Mouse (Mus musculus) heart, embryonic 16.5 days (tissue): ENCODE measurements around the gene Kalrn. TPM values are rescaled to one million over a fixed set of nuclear protein-coding genes. Genes with fewer than 3 reads are reported as not detected.

Source experiments
- ATAC-seq: fragments of 200-750 bp; cut with Nextera tagmentation; replicated peaks from 2 replicates; pipeline ENCODE4 v1.8.0; 2017; ENCODE audit warnings: moderate number of reproducible peaks; ENCODE audit not compliant: insufficient read depth, low FRiP score; ENCODE audit errors: extremely low read depth
- H3K27ac ChIP-seq: fragments of 300-500 bp; sonication (generic); 2 replicates; pipeline ENCODE4 v1.5.1; 2014; ENCODE audit warnings: mild to moderate bottlenecking, low read length, control low read depth, moderate library complexity
- H3K27me3 ChIP-seq: fragments of 300-500 bp; sonication (generic); 2 replicates; pipeline ENCODE4 v1.6.1; 2014; ENCODE audit warnings: low read length, mixed read lengths; ENCODE audit not compliant: control insufficient read depth, insufficient read depth
- H3K36me3 ChIP-seq: fragments of 300-500 bp; sonication (generic); 2 replicates; pipeline ENCODE4 v1.6.1; 2014; ENCODE audit not compliant: control insufficient read depth, insufficient read depth
- H3K4me1 ChIP-seq: fragments of 300-500 bp; sonication (generic); 2 replicates; pipeline ENCODE4 v1.6.1; 2014; ENCODE audit warnings: low read length, mixed read lengths; ENCODE audit not compliant: control insufficient read depth, insufficient read depth
- H3K4me2 ChIP-seq: fragments of 300-500 bp; sonication (generic); 2 replicates; pipeline ENCODE4 v1.6.1; 2014; ENCODE audit warnings: low read depth, mild to moderate bottlenecking, control low read depth, low read length
- H3K4me3 ChIP-seq: fragments of 300-500 bp; sonication (generic); 2 replicates; pipeline ENCODE4 v1.5.1; 2014; ENCODE audit warnings: mild to moderate bottlenecking, control low read depth, low read length
- H3K9ac ChIP-seq: fragments of 300-500 bp; sonication (generic); 2 replicates; pipeline ENCODE4 v1.6.1; 2014; ENCODE audit warnings: low read length, control low read depth
- H3K9me3 ChIP-seq: fragments of 300-500 bp; sonication (generic); replicated peaks from 2 replicates; pipeline ENCODE4 v1.6.1; 2016; ENCODE audit warnings: low read length; ENCODE audit not compliant: control insufficient read depth
- WGBS: fragments of 180-500 bp; shearing (Covaris S2); extraction: QIAGEN DNeasy Blood & Tissue Kit; methylation state at CpG from one replicate; pipeline ENCODE4 v1.1.7; 2014; 5-methylcytosine and 5-hydroxymethylcytosine counted together
- polyA plus RNA-seq: library from polyadenylated mRNA; unstranded; fragments of >200 nt; fragmentation: Nextera tagmentation; extraction: Ambion mirVana; gene quantifications from 2 replicates; pipeline ENCODE4 v1.2.1, GENCODE M21; 2015

Gene Kalrn
- polyA plus RNA-seq, 1 experiment from 2014 or later, result 30.2 TPM

DNA sequence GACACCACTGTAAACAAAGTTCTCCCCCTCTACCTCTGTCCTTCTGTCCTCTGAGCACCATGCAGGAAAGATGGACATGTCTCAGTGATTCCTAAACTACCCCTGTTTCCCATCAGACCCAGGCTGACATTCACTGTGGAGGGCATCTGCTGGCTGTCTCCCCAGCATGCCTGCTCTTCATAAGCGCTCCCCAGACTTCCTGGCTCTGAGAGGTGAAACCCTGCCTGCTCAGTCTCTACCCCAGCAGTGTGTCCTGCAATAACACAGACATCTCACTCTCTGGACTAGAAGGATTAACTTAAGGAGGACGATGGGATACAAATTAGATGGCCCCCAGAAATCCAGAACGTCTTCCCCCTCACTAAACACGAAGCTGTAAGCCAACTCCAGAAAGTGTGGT, 493.8 kb downstream of the Kalrn start:
- peak overlapping the region; percentile 96 for H3K27ac ChIP-seq
- 35% methylated on average over 4 of the region's 4 CpGs for WGBS
- H3K27me3 ChIP-seq, result no peaks in the 10 kb centered on the region
- H3K4me2 ChIP-seq, result no peak overlapping the region
- H3K9ac ChIP-seq, result peak overlapping the region; percentile 61
- no peak for ATAC-seq
- H3K4me3 ChIP-seq, result no peak overlapping the region
- no peaks in the 10 kb centered on the region for H3K9me3 ChIP-seq
- no peaks in the 10 kb centered on the region for H3K36me3 ChIP-seq
- peaks cover 78% of the 10 kb centered on the region for H3K4me1 ChIP-seq

DNA sequence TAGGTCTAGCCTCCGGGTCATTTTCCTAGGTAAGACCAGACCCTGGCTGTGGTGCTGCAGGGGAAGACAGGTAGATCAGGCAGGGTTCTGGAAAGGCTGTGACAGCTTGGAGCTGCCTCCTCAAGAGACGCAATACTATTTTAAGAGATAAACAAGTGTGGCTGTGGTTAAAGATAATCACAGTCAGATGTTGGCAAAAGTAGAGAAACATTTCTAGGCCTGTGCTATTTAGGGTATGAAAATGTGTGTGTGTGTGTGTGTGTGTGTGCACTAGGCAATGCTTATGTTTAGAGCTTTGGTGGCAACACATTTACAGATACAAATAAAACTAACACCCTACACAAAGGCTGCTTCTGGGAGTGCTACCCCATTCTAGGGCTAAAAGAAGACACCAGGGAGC, 494.6 kb downstream of the Kalrn start:
- H3K9me3 ChIP-seq, result 0 out of 2 replicates have a peak, but pooled peaks cover 2% of the 10 kb centered on the region
- ATAC-seq, result no peak
- H3K4me3 ChIP-seq, result no peak overlapping the region
- peak overlapping the region; percentile 61 for H3K9ac ChIP-seq
- peak overlapping the region; percentile 96 for H3K27ac ChIP-seq
- H3K27me3 ChIP-seq, result no peaks in the 10 kb centered on the region
- peaks cover 71% of the 10 kb centered on the region for H3K4me1 ChIP-seq
- 46% methylated on average over 2 of the region's 2 CpGs for WGBS
- peak overlapping the region; percentile 18; the same call in 1 of the 2 replicates for H3K4me2 ChIP-seq
- 0 out of 2 replicates have a peak, but pooled peaks cover 2% of the 10 kb centered on the region for H3K36me3 ChIP-seq

DNA sequence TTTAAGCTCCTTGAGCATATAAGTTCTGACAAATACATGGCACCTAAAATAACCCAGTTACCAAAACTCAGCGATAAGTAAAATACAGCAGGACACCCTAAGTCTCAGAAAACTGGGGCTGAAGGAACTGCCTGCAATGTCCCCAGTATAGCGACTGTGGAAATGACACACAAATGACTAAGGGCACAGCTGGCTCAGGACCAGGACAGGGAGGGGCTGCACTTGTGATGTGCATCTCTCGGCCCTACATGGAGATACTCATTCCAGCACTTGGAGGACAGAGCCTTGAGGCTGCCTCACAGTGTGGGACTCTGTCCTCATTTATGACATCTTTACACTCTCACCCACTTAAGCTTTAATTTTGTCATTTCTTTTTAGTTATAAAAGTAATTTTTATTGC, 497.2 kb downstream of the Kalrn start:
- 49% methylated on average over 3 of the region's 3 CpGs for WGBS
- ATAC-seq, result no peak
- H3K4me1 ChIP-seq, result peaks cover 50% of the 10 kb centered on the region

DNA sequence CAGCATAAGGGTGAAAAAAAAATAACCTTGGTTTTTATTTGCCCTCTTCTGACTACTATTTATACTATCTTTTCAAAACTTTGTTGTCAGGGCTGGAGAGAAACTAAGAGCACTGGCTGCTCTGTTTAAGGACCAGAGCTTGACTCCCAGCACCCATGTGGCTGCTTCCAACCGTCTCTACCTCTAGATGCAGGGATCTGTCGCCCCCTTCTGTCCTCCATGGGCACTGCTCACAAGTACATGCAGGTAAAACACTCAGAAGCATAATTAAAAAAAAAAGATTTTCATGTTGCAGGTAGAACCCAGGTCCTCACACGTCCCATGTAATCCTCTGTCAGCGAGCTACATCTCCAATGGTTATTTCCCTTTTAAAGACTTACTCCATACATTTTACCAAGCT, 499.4 kb downstream of the Kalrn start:
- no peak for ATAC-seq
- 92% methylated on average over 4 of the region's 4 CpGs for WGBS
- 0 out of 2 replicates have a peak, but pooled peaks cover 2% of the 10 kb centered on the region for H3K36me3 ChIP-seq
- H3K4me3 ChIP-seq, result no peak overlapping the region
- peaks cover 29% of the 10 kb centered on the region for H3K4me1 ChIP-seq
- no peaks in the 10 kb centered on the region for H3K27me3 ChIP-seq
- 0 out of 2 replicates have a peak, but pooled peaks cover 2% of the 10 kb centered on the region for H3K9me3 ChIP-seq
- no peak overlapping the region for H3K9ac ChIP-seq
- no peak overlapping the region for H3K4me2 ChIP-seq
- no peak overlapping the region for H3K27ac ChIP-seq

More for the DNA sequence above, 497.2 kb downstream of the Kalrn start:
- no peak overlapping the region for H3K4me2 ChIP-seq
- no peaks in the 10 kb centered on the region for H3K27me3 ChIP-seq
- no peak overlapping the region for H3K27ac ChIP-seq
- 0 out of 2 replicates have a peak, but pooled peaks cover 2% of the 10 kb centered on the region for H3K36me3 ChIP-seq
- 0 out of 2 replicates have a peak, but pooled peaks cover 2% of the 10 kb centered on the region for H3K9me3 ChIP-seq
- H3K9ac ChIP-seq, result peak overlapping the region; percentile 21; the same call in 1 of the 2 replicates
- H3K4me3 ChIP-seq, result no peak overlapping the region

DNA sequence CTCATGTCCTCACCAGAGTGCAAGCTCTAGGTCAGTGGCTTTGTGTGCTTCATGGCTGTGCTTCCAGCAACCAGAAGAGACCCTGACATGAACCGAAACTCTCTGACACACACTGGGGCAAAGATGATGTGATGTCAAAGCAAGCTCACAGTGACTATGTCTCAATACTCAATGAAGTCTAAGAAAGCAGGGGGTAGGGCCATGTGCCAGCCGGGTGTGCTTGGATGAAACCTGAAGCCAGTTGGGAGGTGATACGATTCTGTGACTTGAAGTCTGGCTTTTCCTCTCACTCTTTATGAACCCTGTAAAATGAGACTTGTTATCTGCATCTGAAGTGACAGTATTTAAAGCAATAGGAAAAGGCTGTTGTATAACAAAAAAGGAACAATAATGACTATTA, 501.2 kb downstream of the Kalrn start:
- H3K4me3 ChIP-seq, result no peak overlapping the region
- 0 out of 2 replicates have a peak, but pooled peaks cover 2% of the 10 kb centered on the region for H3K36me3 ChIP-seq
- H3K9me3 ChIP-seq, result 0 out of 2 replicates have a peak, but pooled peaks cover 2% of the 10 kb centered on the region
- no peaks in the 10 kb centered on the region for H3K27me3 ChIP-seq
- ATAC-seq, result no peak
- no peak overlapping the region for H3K9ac ChIP-seq
- H3K27ac ChIP-seq, result no peak overlapping the region
- WGBS, result 53% methylated on average over 3 of the region's 3 CpGs
- peaks cover 26% of the 10 kb centered on the region for H3K4me1 ChIP-seq
- H3K4me2 ChIP-seq, result no peak overlapping the region

DNA sequence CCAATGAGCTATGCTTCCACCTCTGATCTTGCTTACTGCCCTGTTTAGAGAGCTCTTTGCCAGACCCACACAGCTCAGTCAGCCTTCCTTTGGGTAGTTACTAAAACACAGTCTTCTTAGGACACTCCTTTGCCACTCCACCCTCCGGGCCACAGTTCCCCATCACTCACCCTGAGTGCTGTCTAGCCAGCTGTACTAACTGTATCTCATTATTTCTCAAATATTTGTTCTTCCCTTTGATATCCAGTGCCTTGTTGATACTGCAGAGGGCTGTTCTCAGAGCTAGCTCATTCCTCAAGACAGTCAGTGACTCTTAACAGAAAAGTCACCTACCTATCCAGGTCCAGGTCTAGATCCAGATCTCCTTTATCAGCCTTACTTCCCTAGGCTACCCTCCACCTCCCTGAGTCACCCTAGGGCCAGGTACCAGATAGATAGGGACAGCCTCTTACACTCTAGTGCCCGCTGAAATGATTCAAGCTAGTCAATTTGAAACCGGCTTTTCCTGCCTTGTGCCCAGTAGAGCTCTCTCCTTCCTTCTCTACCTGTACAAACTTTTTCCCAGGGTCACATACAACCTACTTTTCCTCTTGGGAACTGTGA, 502.0 kb downstream of the Kalrn start:
- no peak overlapping the region for H3K27ac ChIP-seq

DNA sequence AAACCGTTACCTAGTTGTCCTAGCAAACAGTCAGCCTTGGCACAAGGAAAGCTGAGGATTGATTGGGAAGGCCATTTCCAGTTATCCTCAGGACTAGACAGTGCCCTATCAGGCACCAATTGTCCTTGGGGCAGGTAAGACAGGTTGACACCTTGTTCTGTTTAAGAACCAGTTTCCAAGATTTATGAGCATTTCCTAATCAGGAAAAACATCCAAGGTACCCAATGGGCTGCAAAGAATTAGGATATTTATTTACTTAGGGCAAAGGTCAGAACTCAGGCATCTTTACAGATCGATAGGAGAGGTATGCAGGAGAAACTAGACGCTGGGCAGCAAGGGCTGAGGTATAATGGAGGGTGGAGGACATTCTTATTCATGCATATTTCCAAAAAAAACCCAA, 503.9 kb downstream of the Kalrn start:
- Histone ChIP-seq H3K9me3 (0 out of 2 replicates have a peak, but pooled peaks cover 2% of the 10 kb centered on the region), H3K4me1 (peaks cover 22% of the 10 kb centered on the region), H3K36me3 (0 out of 2 replicates have a peak, but pooled peaks cover 2% of the 10 kb centered on the region), H3K4me3 (no peak overlapping the region), H3K4me2 (no peak overlapping the region), H3K27ac (no peak overlapping the region), H3K27me3 (no peaks in the 10 kb centered on the region), H3K9ac (no peak overlapping the region)
- ATAC-seq, result no peak
- 69% methylated on average over 3 of the region's 3 CpGs for WGBS

More for the DNA sequence above, 502.0 kb downstream of the Kalrn start:
- H3K4me3 ChIP-seq, result no peak overlapping the region
- H3K27me3 ChIP-seq, result no peaks in the 10 kb centered on the region
- 0 out of 2 replicates have a peak, but pooled peaks cover 2% of the 10 kb centered on the region for H3K36me3 ChIP-seq
- 84% methylated on average over 3 of the region's 3 CpGs for WGBS
- 0 out of 2 replicates have a peak, but pooled peaks cover 2% of the 10 kb centered on the region for H3K9me3 ChIP-seq
- no peak for ATAC-seq
- no peak overlapping the region for H3K9ac ChIP-seq
- H3K4me2 ChIP-seq, result no peak overlapping the region
- peaks cover 28% of the 10 kb centered on the region for H3K4me1 ChIP-seq

DNA sequence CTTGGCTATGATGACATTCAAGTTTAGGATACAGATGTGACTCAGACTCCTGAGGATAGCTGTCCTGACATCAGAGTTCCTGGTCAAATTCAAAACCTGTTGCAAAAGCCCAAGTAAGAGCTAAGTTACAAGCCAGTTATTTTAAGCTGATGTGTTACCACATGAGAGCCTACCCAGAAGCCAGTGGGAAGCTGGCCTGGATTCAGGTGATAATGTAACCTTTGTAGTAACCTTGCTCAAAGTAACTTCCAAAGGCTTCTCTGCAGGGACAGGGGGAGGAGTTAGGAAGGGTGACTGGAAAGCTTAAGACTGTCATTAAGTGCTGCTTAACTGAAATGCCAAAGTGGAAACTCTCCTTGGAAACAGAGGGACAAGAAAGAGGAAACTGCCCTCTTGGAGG, 506.4 kb downstream of the Kalrn start:
- H3K4me1 ChIP-seq, result peaks cover 22% of the 10 kb centered on the region
- peak overlapping the region; percentile 61; the same call in 1 of the 2 replicates for H3K9ac ChIP-seq
- peaks cover 3% of the 10 kb centered on the region; the same call in 1 of the 2 replicates for H3K36me3 ChIP-seq
- H3K27ac ChIP-seq, result peak overlapping the region; percentile 96
- no peaks in the 10 kb centered on the region for H3K27me3 ChIP-seq
- ATAC-seq, result peak; percentile 88
- no peak overlapping the region for H3K4me3 ChIP-seq
- H3K4me2 ChIP-seq, result peak overlapping the region; percentile 28; the same call in 1 of the 2 replicates
- no peaks in the 10 kb centered on the region for H3K9me3 ChIP-seq

DNA sequence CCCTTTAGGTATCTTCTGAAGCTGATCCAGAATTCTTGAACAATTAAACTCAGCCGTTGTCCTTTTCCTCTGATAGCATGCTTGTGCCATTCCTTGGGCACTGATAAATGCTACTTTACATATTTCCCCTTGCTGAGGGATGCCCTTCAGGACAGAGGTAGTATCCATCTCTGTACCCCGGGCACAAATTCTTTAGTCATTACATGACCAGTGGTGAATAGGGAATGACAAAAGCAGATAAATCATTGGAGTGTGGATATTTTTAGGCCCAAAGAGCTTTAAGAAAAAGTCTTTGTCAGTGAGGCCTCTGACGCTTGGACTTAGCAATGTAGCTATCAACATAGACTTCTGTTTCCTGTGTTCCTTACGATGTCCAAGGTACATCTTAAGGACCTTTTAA, 507.0 kb downstream of the Kalrn start:
- peak; percentile 47; the same call in 1 of the 2 replicates for ATAC-seq

More for the DNA sequence above, 507.0 kb downstream of the Kalrn start:
- H3K4me3 ChIP-seq, result no peak overlapping the region
- H3K27me3 ChIP-seq, result no peaks in the 10 kb centered on the region
- peaks cover 3% of the 10 kb centered on the region; the same call in 1 of the 2 replicates for H3K36me3 ChIP-seq
- H3K27ac ChIP-seq, result peak overlapping the region; percentile 96
- no peaks in the 10 kb centered on the region for H3K9me3 ChIP-seq
- 26% methylated on average over 4 of the region's 4 CpGs for WGBS
- H3K4me1 ChIP-seq, result peaks cover 22% of the 10 kb centered on the region
- H3K4me2 ChIP-seq, result 0 out of 2 replicates have a peak overlapping the region, but pooled peaks have one; percentile 28
- 0 out of 2 replicates have a peak overlapping the region, but pooled peaks have one; percentile 30 for H3K9ac ChIP-seq
